Mouse (Mus musculus) forelimb bud, embryonic 11.5 days (tissue): ENCODE measurements around the gene Scaf4.
"Not testable (repeated sequence)": the region's sequence is repeated elsewhere in the genome, so short reads cannot be mapped to it uniquely, and the experiment has no call there.

Source experiments
- DNase-seq: peaks from one replicate; pipeline ENCODE4 v3.0.0-alpha.2; 2012; ENCODE audit warnings: low read depth, low spot score

Gene Scaf4

DNA sequence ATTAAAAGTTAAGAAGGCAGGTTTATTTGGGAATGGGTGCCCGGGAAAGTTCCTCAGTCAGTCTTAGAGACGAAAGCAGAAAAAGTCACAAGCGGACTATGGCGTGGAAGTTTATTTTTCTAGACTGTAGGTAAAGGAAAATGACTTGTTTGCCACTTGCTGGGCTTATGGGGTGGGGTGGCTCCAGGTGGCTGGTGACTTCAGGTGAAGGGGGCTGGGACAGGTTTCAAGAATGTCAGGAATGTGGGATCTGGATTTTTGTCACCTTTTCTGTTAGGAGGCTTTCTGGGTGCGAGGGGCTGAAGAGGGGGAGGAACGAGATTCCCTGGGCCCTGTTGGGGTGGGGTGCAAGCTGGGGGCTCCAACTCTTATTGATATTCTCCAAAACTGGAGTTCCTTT lies 7.4 kb upstream of the Scaf4 start:
- DNase-seq = no peak

DNA sequence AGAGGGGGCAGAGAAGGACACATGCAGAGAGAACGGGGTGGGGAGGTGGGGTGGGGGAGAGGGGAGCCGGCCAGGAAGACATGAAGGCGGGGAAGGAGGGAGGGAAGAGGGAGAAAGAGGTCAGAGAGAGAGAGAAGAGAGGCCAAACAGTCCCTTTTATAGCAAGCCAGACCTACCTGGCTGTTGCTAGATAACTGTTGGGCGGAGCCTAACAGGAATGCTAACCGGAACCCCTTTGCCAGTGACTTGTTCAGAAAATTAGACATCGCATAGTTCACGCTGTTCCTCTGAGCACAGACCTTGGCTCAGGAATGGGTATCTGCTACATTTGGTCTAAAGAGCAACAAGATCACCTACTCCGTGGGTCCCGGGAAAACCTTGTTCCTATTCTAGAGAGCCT lies 6.7 kb upstream of the Scaf4 start:
- no peak for DNase-seq

DNA sequence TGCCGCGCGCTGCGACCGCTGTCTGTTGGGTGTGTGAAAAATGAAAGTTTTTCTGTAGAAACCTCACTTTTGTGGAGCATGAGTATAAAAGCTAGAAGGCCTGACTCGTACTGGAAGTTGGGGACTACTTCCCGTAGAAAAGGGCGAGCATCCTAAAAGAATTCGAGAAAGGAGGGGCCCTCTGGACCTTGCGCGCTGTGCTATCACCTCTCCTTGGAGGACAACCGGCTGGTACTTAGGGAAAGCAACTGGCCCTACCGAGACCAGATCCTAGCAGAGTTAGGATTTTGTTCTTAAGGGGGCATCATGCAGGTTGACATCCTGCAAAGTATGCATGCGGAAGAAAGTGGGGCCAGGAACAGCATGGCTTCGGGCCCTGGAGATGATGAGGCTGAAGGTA lies 613 bp upstream of the Scaf4 start:
- no peak for DNase-seq

DNA sequence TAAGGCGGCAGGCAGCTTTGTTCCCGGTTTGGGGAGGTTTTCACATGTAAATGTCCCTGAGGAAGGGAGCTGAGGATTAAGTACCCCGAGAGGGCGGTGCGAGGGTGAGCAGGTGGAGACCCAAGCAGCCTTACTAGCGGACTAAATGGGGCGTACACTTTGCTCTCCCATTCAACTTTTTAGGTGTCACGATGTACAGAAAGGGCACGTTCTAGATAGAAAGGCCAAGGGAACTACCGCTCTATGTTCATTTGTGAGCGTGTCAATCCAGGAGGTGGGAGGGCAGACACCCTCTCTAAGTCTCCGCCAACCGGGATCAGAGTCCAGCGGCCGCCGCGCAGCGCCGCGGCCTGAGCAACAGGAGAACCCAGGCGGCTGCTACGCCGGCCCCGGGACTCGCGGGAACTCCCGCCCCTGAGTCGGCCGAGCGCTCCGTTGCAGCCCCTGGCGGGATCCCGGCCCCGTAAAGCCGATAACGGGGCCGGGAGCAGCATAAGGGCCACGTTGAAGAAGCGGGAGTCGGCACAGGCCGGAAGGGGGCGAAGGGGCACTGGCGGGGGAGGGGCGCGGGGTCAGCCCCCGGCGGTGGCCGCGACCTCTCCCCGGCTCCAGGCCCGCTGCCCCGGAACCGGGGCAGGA lies 918 bp downstream of the Scaf4 start:
- peak; percentile 24 for DNase-seq

DNA sequence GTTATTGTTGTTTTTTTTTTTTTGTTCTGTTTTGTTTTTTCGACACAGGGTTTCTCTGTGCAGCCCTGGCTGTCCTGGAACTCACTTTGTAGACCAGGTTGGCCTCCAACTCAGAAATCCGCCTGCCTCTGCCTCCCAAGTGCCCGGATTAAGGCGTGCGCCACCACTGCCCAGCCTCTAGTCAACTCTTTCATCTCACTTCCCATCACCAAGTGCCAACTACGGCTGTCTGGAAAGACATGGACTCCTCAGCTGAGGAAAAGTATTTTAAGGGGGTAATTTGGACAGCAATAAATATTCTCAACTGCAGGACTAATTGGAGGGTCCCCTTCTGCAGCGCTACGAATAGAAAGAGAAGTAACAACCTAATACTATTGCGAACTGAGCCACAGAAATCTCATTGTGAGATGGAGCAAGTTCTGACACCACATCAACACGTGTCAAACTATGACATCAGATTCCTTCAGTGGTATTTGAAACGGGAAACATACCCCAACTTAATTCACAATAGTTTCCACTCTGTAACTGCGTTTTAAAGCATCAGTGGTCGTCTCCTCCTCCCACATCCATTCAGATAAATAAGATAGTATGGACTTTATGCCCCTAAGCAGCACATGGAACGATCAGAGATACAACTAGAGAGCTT lies 1.6 kb downstream of the Scaf4 start:
- no peak for DNase-seq

DNA sequence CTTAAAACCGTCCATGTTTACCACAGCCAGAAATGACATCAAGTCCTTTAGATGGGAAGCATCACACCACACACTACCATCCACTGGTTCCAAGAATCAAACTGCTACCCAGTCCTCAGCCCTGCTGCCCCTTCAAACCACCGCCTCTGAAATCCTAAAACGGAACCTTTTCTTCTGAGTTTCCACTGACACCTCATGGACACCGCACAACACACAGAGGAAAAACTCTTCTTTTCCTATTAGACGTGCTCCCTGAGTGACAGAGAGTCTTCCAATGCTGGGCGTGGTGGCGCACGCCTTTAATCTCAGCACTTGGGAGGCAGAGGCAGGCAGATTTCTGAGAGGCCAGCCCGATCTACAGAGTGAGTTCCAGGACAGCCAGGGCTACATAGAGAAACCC lies 2.9 kb downstream of the Scaf4 start:
- no peak for DNase-seq

DNA sequence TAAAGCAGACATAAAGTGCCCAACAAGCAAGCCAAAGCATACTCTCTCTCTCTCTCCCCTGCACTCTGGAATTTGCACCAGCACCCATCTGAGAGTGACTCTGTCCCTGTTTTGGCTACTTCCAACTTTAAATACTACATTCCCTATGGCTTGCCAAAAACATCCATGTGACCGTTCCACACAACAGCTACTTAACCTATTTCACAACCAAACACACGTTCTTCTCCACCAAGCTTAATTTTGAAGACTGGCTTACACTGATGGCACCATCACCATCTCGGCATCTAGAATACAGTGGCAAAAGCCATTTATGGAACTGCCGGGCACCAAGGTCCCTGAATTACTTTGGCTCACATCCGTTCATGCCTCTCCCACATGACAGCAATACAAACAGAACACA lies 3.3 kb downstream of the Scaf4 start:
- DNase-seq = no peak

DNA sequence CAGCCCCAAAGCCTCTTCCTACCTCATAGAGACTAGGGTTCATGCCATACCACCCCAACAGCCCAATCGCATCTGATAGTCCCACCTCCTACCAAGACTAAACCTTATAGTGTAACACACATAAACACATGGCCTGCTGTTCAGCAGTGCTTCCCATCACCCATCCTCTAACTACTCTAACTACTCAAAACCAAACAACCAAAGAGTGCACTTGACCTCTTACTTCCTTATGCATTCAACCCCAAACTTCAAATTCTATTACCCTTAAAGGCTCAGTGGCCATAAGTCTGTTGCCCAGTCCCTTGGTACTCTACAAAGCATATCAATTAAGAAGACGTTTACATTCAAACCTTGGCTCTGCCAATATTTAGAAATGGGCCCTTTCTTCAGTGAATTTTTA lies 3.8 kb downstream of the Scaf4 start:
- no peak for DNase-seq

DNA sequence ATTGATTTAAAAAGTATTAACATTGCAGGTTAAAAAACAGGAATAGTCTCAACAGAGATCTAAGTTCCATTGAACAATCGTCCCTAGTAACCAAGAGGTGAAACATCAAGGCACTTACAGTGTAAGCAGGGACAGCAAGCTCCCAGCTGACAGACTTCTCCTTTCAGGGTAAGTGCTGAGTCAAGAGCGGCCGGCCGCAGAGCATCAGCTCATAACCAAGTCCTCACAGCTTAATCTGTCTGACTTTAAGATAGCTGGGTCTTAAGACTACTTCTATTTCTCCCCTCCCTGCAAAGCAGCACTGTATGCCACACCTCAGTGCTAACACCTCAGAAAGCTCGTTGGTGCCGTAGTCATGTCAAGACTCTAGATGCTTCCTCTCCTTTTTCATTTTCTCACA lies 5.2 kb downstream of the Scaf4 start:
- DNase-seq = no peak

DNA sequence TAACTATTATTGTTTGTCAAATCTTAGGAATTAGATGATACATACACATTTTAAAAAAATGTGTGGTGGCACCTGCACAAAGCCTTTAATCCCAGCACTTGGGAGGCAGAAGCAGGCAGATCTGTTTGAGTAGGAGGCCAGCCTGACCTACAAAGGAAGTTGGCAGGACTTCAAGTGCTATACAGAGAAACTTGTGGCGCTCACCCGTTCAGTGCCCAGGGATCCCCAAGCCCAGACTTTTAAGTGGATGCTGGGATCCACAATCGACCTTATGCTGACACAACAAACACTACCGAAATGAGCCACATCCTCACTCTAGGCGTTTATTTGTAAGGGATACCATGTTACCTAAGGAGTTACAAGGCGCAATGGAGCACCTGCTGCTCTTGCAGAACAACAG lies 8.8 kb downstream of the Scaf4 start:
- no peak for DNase-seq

DNA sequence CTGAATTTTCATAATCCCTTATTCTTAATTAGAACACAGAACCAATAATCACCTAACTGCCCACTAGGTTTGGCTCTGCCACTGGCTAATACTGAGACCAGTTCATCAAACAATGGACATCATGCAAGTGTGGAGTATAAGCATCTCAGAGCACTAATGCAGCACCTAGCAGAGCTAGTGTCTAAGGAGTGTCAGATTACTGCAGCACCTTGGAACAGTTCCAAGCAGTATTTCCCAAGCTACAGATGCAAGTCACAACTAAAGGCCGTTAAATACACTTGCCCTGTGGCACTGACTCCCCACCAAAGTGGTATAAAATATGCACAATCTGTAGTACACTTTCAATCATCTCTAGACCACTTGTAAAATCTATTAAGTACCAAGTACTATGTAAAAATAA lies 17.7 kb downstream of the Scaf4 start:
- DNase-seq = no peak

DNA sequence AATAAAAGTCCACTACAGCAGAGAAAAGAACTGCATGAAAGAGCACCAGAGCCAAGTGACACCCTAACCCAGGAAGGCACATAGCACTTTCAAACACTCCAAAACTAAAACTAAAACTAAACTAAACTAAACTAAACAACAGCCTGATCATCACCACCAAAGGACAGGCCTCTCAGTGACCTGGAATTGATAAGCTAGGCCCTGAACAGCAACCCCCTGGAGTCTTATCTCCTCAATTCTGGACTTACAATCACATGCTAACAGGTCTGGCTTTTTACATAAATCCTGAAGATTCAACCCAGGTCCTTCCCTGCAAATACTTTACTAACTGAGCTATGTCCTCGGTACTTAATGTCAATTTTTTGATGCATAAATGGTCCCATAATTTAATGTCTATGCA lies 19.2 kb downstream of the Scaf4 start:
- no peak for DNase-seq

DNA sequence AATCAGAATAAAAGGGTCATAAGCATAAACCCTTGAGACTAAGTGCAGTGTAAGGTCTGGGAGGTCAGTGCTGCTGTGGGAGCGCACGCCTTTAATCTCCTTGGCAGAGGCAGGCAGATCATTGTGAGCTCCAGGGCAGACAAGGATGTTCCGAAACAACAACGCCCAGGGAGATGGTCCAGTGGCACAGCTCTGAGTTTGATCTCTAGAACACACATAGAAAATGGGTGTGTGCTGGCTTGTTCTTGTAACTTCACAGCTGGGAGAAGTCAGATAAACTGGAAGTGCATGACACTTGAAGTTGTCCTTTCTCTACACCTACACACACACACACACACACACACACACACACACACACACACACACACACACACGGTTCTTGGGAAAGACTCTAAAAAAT lies 20.3 kb downstream of the Scaf4 start:
- no peak for DNase-seq

DNA sequence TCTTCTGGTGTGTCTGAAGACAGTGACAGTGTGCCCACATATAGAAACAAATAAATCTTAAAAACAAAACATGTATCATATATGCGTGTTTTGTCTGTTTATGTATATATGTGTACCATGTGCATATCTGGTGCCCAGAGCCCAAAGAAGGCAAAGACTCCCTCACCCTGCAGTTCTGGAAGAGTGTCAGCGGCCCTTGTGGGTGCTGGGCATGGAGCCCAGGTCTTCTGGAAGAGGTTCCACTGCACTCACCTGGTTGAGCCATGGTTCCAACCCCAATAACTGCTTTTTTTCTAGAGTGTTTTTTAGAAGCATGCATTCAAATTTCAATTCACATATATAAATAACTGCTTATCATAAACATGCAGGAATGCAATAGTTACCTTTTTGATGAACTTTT lies 22.5 kb downstream of the Scaf4 start:
- no peak for DNase-seq

DNA sequence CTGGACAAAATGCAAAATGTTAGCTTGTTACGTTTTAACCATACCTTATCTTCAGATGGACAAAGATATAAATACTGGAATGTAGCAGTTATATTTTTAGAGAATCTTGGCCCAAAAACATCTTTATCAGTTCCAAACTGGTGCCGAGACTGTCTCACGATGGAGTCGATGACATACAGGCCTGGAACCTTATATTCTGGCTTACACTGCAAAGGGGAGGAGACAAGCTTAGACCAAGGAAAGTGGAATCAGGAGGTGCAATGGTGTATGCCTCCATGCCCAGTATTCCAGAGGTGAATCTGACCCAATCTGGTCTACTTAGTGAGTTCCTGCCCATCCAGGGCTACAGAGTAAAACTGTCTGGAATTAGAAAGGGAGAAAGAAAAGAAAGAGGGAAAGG lies 24.2 kb downstream of the Scaf4 start:
- no peak for DNase-seq

DNA sequence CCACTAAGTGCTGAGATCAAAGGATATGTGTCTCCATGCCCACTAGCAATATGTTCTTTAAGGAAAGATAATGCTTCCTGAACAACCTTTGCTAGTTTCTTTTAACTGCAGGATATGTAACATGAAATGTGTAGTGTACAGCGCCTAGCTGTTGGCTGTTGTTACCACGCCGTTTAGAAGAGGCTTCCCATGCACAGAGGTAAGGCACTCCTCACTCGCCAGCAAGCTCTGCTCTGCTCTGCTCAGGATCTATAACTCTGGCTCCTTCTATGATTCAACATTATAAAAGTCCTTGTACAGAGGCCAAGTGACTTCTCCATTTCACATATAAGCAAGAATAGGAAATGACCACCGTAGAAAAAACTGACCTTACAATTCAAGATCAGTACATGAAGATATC lies 24.7 kb downstream of the Scaf4 start:
- DNase-seq = no peak

DNA sequence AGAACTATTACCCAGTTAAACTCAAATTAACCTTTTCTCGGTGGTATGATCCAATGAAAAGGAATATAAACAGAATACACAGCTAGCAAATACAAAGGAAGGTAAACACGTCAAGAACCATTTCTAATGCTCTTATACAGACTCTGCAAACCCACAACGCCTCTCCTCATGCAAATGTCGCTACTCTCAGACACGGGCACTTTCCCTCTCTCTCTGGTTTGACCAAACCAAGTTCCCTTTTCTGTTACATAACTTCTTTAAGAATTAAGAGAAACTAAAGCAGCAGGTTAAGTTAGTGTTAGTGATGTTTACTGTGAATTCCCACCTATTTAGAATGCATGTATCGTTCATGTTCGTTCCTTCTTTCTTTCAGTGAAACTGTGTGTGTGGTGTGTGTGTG lies 25.4 kb downstream of the Scaf4 start:
- no peak for DNase-seq

DNA sequence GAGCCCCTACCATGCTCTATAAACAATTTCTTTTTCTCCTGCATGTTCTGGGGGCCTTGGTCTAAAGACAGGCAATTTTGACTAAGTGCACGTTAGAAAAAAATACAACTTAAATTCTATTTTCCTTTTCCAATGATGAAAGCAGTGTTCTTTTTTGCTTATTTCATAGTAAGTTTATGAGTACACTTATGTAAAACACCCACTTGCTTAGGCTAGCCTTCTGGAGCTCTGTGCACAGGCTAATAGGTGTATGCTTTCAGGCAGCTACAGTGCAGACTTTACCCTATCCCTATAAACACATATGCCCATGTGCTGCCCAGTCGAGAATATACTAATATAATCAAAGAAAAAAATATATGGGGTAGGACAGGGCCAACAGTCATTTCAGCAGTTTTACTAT lies 31.8 kb downstream of the Scaf4 start:
- no peak for DNase-seq

DNA sequence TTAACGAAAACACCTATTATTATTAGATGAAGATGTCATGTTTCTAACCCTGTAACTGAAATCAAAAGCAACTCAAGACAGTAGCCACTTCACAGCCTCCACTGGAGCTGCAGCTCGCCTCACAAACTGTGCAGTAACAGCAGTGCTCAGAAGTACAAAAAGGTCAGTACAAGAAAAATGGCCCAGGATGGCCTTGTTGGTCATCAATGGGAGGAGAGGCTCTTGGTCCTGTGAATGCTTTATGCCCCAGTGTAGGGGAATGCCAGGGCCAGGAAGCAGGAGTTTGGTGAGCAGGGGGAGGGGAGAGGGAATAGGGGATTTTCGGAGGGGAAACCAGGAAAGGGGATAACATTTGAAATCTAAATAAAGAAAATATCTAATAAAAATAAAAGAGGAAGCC lies 33.0 kb downstream of the Scaf4 start:
- not testable (repeated sequence) for DNase-seq

DNA sequence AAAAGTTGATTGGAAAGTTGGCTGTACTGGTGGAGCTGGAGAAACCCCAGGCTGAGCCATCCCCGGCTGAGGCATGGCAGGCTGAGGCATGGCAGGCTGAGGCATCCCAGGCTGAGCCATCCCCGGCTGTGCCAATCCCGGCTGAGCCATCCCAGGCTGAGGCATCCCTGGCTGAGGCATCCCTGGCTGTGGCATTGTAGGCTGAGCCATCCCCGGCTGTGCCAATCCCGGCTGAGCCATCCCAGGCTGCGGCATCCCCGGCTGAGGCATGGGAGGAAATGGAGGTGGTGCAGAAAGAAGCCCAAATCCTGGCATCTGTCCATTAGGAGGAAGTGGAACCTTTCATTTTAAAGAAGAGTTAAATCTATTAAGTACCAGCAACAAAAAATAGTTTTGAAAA lies 34.2 kb downstream of the Scaf4 start:
- no peak for DNase-seq

DNA sequence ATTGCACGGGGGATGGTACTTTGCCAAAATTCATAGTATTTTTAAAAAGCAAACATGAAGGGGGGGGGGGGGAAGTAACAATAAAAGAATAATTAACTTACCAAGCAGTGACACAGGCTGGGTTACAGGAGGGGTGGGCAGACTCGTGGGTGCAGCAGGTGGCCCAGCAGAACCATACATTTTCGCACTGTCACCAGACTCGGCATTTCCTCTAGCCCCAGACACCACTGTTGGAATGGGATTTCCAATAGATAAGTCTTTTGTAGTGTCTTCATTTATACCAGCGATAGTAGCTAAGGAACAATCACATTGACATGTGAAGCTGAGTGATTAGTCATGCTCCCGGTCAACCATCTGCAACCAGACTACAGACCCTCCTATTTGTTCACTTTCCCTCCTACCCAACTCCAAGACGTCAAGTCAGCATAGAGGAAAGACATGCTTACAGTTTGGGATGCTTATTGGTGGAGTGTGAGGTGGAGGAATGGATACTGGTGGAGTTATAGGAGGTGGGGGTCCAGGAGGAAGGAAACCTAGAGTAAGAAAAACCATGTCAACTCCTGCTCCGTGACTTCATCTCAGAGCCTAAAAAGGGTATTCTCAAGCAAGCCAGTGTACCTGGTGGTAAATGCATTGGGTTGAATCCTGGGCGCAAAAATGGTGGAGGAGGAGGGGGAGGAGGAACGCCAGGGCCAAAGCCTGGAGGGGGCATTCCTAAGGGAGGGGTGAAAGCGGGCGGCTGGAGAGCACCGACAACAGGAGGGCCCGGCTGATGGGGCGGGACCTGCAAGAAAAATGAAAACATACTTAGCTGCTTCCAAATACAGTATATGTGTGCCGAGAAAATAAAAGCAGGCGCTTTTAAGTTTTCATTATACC lies 41.6 kb downstream of the Scaf4 start:
- no peak for DNase-seq

DNA sequence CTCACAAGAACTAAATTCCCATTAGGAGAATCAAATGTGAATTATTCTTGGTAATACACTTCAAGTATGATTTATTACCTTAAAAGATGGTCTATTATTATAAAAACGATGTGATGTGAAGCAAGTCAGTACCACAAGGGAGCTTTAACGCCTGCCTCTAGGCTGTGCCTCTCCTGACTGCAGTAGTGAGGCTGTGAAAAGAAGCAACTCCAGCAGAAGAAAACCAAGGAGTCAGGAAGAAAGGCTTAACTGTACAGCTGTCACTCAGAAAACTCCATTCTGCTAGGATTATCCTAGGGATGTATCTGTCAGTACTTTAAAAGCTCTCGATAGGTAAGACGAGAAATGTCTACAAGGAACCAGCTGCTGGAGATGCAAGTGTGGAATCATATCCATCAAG lies 42.4 kb downstream of the Scaf4 start:
- DNase-seq = no peak

DNA sequence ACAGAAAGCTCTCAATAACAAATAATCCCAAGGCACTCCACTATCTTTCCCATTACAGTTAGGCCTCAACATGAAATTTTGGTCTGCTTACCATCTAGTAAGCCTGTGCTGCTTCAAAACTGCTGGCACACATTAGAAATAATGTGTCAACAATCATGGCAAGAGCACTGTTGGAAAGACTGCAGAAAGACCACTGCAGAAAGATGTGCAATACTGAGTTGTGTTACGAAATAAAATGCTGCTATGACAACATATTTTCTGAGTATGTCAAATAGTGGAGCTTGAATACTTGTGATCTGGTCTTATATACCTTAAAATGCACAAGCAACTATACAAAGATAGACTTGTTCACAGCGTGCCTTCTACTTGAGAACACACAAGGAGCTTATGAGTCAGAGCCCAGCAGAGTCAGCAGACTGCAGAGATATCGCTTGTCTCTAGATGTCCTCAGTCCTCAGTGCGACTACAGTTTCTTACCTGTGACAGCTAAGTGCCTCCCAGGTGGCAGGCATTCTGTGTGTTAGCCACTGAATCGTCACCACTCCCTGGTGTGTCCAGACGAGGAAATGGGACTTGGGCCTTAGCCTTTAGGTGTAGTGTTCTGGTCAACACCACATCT lies 45.1 kb downstream of the Scaf4 start:
- no peak for DNase-seq
